Mouse (Mus musculus) thymus, adult 2 months (tissue): ENCODE measurements at regions not wholly inside any gene's neighbourhood (a gene's known extent, or its start where the extent isn't known, plus 50 kb on each side); places are given as distances from the start of the nearest gene placed in this dataset.

ENCODE experiments used
- CTCF ChIP-seq: fragments of 200-500 bp; IDR thresholded peaks from 2 replicates; pipeline ENCODE4 v1.5.1; 2012; ENCODE audit warnings: mild to moderate bottlenecking, control low read depth, low read length, moderate library complexity, borderline replicate concordance; ENCODE audit not compliant: control insufficient read depth, poor library complexity, insufficient read depth; ENCODE audit errors: extremely low read depth
- POLR2A ChIP-seq: fragments of 200-500 bp; IDR thresholded peaks from 2 replicates; pipeline ENCODE4 v1.6.1; 2012; ENCODE audit warnings: mild to moderate bottlenecking, low read length, control low read depth, moderate library complexity; ENCODE audit not compliant: control insufficient read depth, poor library complexity, insufficient read depth; ENCODE audit errors: extremely low read depth

DNA sequence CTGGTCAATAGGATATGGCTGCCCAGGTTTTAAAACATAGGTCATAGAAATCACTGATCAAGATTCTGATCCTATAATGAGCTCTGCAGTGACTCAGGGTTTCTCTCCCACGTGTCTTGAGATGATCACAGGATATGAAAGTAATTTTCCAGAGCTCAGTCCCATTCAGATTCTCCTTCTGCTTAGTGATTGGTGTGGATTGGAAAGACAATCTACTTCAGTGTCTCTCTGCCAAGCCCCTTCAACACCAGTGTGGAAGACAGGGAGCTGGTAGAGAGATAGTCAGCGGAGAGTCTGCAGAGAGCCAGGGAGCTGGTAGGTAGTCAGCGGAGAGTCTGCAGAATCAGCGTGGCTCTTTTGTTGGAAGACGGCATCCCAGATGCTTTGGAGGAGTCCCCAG is 99.1 kb downstream of the Abhd5 start:
- TF ChIP-seq CTCF (no peak), POLR2A (no peak)
